Mouse (Mus musculus): ENCODE measurements at regions not wholly inside any gene's neighbourhood (a gene's known extent, or its start where the extent isn't known, plus 50 kb on each side); places are given as distances from the start of the nearest gene placed in this dataset.
A peak's percentile ranks its signal among the peaks of the same experiment; 100 is the strongest.
"Not testable (repeated sequence)": the region's sequence is repeated elsewhere in the genome, so short reads cannot be mapped to it uniquely, and the experiment has no call there.

DNA sequence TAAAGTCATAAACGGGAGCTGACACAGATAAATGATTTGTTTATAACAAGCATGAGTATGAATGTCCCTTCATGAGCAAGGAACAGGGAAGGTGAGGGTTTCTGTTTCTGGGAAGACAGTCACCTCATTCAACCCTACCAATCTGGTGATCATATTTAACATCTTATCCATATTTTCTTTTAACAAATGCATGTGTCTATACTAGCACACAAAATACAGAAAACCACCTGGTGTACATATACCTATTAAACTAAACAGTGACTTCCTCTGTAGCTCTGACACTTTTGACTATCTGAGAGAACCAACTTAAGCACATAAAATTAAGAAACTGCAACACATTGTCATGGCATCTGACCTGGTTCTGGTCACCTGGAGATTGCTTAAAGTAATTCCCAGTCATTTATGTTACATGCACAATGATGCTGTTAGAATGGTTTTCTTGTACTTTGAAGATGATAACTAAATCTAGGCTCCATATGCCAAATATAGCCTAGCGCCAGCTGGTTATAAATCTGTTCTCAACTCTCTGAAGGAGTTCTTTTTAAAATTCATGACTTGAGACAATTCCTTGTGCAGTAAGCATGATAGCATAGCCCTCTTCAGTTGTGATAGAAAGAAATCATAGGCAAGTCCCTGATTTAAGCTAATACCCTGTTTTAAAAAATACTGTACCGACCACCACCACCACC lies 1163.6 kb upstream of the Tyrp1 start:
- DNase-seq (ENCODE audit: low spot score) = peak; percentile 72

DNA sequence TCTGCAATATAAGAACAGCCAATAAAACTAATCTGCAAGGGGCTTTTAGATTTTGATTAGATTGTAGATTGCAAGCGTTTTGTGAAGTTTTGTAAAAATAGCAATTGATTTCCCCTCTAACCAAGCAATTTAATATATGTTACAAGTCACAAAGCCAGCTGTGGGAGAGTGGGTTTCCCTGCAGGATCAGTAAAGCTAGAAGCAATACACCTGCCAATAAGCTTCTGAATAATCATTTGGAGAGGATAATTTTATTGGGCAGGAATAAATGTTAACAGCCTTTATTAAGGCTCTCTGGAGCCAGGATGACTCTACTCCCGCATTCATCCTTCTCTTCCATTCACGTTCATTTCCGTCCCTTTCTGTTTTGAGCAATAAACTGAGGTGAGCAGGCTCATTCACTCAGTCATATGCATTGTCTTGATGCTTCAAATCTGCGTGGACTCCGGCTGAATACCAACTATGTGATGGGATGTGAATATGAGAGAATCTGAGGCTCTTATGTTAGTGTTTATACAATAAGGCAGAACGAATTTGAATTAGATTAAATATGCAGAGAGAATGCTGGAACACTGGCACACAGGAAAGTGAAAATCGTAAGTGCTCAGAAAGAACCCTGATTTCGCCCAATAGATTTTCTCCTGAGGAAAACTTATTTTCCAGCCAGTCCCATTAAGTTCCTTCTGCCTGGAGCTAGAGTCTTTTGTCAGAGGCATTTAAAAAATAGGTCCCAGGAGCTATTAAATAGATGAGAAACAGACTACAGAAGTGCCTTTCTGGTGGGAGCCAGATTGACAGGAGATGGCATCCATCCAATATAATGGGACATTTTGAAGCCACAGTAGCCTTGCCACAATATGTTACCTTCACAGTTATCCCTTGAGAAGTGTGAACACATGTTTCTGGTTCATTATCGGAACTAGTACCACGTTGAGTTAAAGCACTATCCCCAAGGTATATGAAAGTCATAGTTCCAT lies 1138.8 kb upstream of the Tyrp1 start:
- no peak for DNase-seq (ENCODE audit: low spot score)

DNA sequence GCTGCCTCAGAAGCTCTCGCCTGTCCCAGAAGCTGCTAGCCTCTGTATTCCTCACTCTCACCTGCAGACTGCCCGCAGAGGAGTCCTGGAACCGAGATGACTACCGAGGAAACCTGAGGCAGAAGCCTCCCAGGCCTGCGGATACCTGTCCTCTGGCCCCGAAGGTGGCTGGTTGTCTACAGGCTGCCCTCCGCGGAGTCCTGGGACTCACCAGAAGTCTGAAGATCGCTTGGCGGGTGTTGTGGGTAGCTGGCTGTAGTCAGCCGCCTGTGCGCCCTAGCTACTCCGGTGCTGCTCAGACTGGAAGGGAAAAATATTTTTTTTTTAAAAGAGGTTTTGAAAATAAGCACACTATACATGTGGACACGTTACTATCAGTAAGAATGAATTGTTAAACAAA lies 1113.0 kb upstream of the Tyrp1 start:
- not testable (repeated sequence) for DNase-seq (ENCODE audit: low spot score)

DNA sequence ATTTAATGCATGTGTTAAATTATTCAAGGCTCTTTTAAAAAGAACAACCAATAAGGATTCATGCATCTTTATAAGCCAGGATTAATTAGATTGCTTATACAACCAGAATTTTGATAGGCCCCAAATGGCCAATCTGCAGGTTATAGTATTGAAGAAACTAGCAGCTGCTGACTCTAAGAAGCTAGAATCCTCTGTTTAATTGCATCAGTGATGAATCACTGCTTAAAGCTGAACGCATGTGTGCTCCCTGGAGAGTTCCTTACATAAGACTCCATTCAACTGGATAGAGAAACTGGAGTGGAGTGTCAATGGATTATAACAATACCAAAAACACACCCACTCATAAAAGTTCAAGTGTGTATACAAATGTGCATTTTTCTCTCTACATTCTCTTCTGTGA lies 1109.8 kb upstream of the Tyrp1 start:
- no peak for DNase-seq (ENCODE audit: low spot score)

DNA sequence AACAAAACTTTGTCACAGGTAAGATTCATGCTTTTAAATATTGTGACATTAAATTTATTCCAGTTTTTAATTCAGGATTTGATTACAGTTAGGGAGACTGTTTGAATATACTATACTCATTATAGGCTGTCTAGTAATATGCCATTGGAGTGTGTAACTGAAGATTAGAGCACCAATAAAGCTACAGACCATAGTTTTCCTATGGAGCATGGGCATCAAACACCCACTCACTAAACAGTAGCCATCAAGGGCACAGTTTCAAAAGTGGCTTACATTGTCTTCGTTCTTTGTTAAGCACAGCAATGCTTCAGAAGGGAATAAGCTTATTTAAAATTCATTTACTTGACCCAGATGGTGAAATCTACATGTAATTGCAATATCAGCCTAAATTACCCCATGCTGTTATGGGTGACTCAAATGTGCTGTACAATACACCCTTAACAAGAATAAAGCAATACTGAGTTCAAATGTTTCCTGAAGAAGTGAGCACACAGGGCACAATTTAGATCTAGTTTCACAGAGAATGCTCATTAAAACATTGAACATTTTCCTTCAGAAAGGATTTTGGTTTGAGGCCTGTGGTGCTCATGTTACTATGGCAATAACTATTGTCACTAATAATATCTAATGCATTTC lies 1092.9 kb upstream of the Tyrp1 start:
- DNase-seq (ENCODE audit: low spot score) = no peak
